Mouse (Mus musculus) right cerebral cortex, postnatal 25 days (tissue): ENCODE results near the gene Ccr6.

Source experiments
- DNase-seq: peaks from one replicate; pipeline ENCODE4 v3.0.0; 2022

Ccr6 gene

GRCm38 (mm10) chr17:8285056-8285455, 49.2 kb downstream of the Ccr6 start:
- no peak for DNase-seq

GRCm38 (mm10) chr17:8286987-8287386, 51.1 kb downstream of the Ccr6 start:
- DNase-seq = no peak

- DNase-seq = no peak
Measured at GRCm38 (mm10) chr17:8289993-8290679, 54.3 kb downstream of the Ccr6 start.

GRCm38 (mm10) chr17:8290736-8291135, 54.9 kb downstream of the Ccr6 start:
- DNase-seq = no peak

GRCm38 (mm10) chr17:8295825-8296224, 60.0 kb downstream of the Ccr6 start:
- DNase-seq = no peak

- no peak for DNase-seq
Measured at GRCm38 (mm10) chr17:8296313-8296844, 60.5 kb downstream of the Ccr6 start.

- no peak for DNase-seq
Measured at GRCm38 (mm10) chr17:8297746-8298145, 61.9 kb downstream of the Ccr6 start.

GRCm38 (mm10) chr17:8298281-8298680, 62.4 kb downstream of the Ccr6 start:
- no peak for DNase-seq

GRCm38 (mm10) chr17:8299524-8299923, 63.7 kb downstream of the Ccr6 start:
- no peak for DNase-seq

GRCm38 (mm10) chr17:8301515-8301914, 65.7 kb downstream of the Ccr6 start:
- no peak for DNase-seq

GRCm38 (mm10) chr17:8302772-8303438, 67.1 kb downstream of the Ccr6 start:
- DNase-seq = no peak

GRCm38 (mm10) chr17:8303671-8304070, 67.8 kb downstream of the Ccr6 start:
- DNase-seq = no peak

GRCm38 (mm10) chr17:8305801-8306200, 70.0 kb downstream of the Ccr6 start:
- no peak for DNase-seq
